Mouse (Mus musculus) intestine, embryonic 14.5 days (tissue): Measurements from ENCODE around the gene Ovca2. TPM values are rescaled to one million over a fixed set of nuclear protein-coding genes. Genes with fewer than 3 reads are reported as not detected.
A peak's percentile ranks its signal among the peaks of the same experiment; 100 is the strongest.

ENCODE experiments used
- ATAC-seq: fragments of 200-750 bp; cut with Nextera tagmentation; replicated peaks from 2 replicates; pipeline ENCODE4 v1.8.0; 2017; ENCODE audit warnings: low read depth, moderate number of reproducible peaks, moderate TSS enrichment, moderate library complexity; ENCODE audit not compliant: low FRiP score, low TSS enrichment
- DNase-seq: peaks from one replicate; pipeline ENCODE4 v3.0.0-alpha.2; 2018; ENCODE audit warnings: low spot score
- H3K27ac ChIP-seq: fragments of 300-500 bp; sonication (generic); 2 replicates; pipeline ENCODE4 v1.5.1; 2014; ENCODE audit warnings: low read depth, mild to moderate bottlenecking, control low read depth
- H3K27me3 ChIP-seq: fragments of 300-500 bp; sonication (generic); replicated peaks from 2 replicates; pipeline ENCODE4 v1.6.1; 2014; ENCODE audit warnings: low read length, control low read depth; ENCODE audit not compliant: control insufficient read depth, insufficient read depth
- H3K36me3 ChIP-seq: fragments of 300-500 bp; sonication (generic); 2 replicates; pipeline ENCODE4 v1.6.1; 2014; ENCODE audit warnings: low read length, control low read depth; ENCODE audit not compliant: control insufficient read depth, insufficient read depth
- H3K4me1 ChIP-seq: fragments of 300-500 bp; sonication (generic); replicated peaks from 2 replicates; pipeline ENCODE4 v1.6.1; 2014; ENCODE audit warnings: low read length, control low read depth, mixed read lengths; ENCODE audit not compliant: control insufficient read depth, insufficient read depth
- H3K4me2 ChIP-seq: fragments of 300-500 bp; sonication (generic); 2 replicates; pipeline ENCODE4 v1.6.1; 2014; ENCODE audit warnings: low read length
- H3K4me3 ChIP-seq: fragments of 300-500 bp; sonication (generic); 2 replicates; pipeline ENCODE4 v1.5.1; 2014; ENCODE audit warnings: low read depth, low read length, control low read depth, mixed read lengths
- H3K9ac ChIP-seq: fragments of 300-500 bp; sonication (generic); 2 replicates; pipeline ENCODE4 v1.6.1; 2014; ENCODE audit warnings: mild to moderate bottlenecking, low read length
- H3K9me3 ChIP-seq: fragments of 300-500 bp; sonication (generic); 2 replicates; pipeline ENCODE4 v1.6.1; 2016; ENCODE audit warnings: low read length, control low read depth; ENCODE audit not compliant: control insufficient read depth
- whole genome bisulfite sequencing: fragments of 180-500 bp; shearing (Covaris S2); extraction: QIAGEN DNeasy Blood & Tissue Kit; methylation state at CpG from one replicate; pipeline ENCODE4 v1.1.7; 2014; 5-methylcytosine and 5-hydroxymethylcytosine counted together
- polyA plus RNA-seq: library from polyadenylated mRNA; unstranded; fragments of >200 nt; fragmentation: Nextera tagmentation; extraction: Ambion mirVana; gene quantifications from 2 replicates; pipeline ENCODE4 v1.2.1, GENCODE M21; 2014

Gene Ovca2
- polyA plus RNA-seq, 1 experiment from 2014 or later: 29.9 TPM

- DNase-seq (no peak), ATAC-seq (no peak)
- no peaks in the 10 kb centered on the region for H3K27me3 ChIP-seq
- H3K4me3 ChIP-seq: no peak overlapping the region
- H3K9me3 ChIP-seq: no peaks in the 10 kb centered on the region
- peaks cover 29% of the 10 kb centered on the region for H3K36me3 ChIP-seq
- H3K4me1 ChIP-seq: peaks cover 52% of the 10 kb centered on the region
- no peak overlapping the region for H3K9ac ChIP-seq
- WGBS: 59% methylated on average over 2 of the region's 2 CpGs
- no peak overlapping the region for H3K4me2 ChIP-seq
- no peak overlapping the region for H3K27ac ChIP-seq
These were observed 32.8 kb downstream of the Ovca2 start for GRCm38 (mm10) chr11:75145841-75146240.

DNA sequence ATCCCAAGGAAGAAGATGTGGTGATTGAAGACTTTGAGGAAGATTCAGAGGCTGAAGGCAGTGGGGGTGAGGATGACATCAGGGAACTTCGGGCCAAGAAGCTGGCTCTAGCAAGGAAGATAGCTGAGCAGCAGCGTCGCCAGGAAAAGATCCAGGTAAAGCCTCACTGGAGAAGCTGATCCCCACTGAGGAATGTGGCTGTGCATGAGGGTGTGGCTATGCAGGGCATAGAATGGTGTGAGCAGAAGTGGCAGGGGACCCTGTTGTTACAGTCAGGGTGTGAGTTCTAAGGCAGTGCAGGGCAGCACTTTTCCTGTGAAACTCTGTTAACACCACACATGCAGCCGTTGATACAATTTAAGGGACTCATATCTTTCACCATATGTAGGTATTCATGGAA is 35.9 kb downstream of the Ovca2 start:
- Histone ChIP-seq H3K9me3 (no peaks in the 10 kb centered on the region), H3K36me3 (peaks cover 20% of the 10 kb centered on the region), H3K27ac (peak overlapping the region; percentile 90), H3K4me2 (no peak overlapping the region), H3K4me3 (no peak overlapping the region), H3K27me3 (no peaks in the 10 kb centered on the region), H3K9ac (no peak overlapping the region), H3K4me1 (peaks cover 66% of the 10 kb centered on the region)
- ATAC-seq (no peak), DNase-seq (no peak)
- 63% methylated on average over 4 of the region's 4 CpGs for WGBS

DNA sequence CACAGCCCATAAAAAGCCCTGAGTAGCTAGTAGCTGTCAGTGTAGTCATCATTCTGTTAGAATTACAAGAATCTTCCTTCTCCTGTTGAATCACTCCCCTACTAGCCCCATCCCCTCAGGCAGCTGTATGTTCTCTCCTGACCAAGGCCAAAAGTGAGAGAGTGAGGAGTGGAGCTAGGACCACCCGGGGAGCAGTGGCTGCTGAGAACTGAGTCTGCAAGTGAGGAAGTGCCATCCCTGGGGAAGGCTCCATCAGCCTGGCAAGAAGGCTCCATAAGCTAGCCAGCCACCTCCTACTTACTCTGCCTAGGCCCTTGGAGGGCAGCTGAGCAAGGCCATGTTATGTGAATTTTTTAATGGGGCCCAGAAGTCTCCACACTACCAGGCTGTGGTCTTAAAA is 36.7 kb downstream of the Ovca2 start:
- ATAC-seq: 0 out of 2 replicates have a peak, but pooled peaks have one; percentile 25
- H3K4me1 ChIP-seq: peaks cover 61% of the 10 kb centered on the region
- peak overlapping the region; percentile 90 for H3K27ac ChIP-seq
- H3K9me3 ChIP-seq: no peaks in the 10 kb centered on the region
- H3K9ac ChIP-seq: no peak overlapping the region
- peak; percentile 61 for DNase-seq
- WGBS: 23% methylated on average over 1 of the region's 1 CpGs
- H3K27me3 ChIP-seq: no peaks in the 10 kb centered on the region
- peaks cover 20% of the 10 kb centered on the region for H3K36me3 ChIP-seq
- H3K4me3 ChIP-seq: no peak overlapping the region
- H3K4me2 ChIP-seq: no peak overlapping the region

- H3K4me3 ChIP-seq: no peak overlapping the region
- H3K36me3 ChIP-seq: peaks cover 20% of the 10 kb centered on the region
- H3K27ac ChIP-seq: peak overlapping the region; percentile 90
- no peak overlapping the region for H3K4me2 ChIP-seq
- H3K4me1 ChIP-seq: peaks cover 61% of the 10 kb centered on the region
- ATAC-seq (no peak), DNase-seq (no peak)
- no peak overlapping the region for H3K9ac ChIP-seq
- H3K9me3 ChIP-seq: no peaks in the 10 kb centered on the region
- WGBS: 42% methylated on average over 3 of the region's 3 CpGs
- no peaks in the 10 kb centered on the region for H3K27me3 ChIP-seq
These were observed 37.6 kb downstream of the Ovca2 start for GRCm38 (mm10) chr11:75141038-75141437.

DNA sequence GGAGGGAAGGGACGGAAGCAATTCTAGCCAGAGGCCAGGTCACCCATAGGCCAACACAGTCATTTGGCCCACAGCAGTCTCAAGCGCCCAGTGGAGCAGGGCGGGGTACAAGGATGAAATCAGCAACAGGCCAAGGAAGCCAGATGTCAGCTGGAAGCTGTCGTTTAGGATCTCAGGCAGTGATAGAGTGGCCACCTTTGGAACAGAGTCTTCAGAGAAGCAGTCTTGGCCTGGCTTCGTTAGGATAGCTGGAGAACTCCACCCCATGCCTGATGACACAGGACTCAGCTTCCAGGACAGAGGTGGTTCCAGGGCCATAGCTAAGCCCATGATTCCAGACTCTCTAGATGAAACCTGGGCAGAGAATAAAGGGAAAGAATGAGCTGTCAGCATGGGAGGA is 38.2 kb downstream of the Ovca2 start:
- no peaks in the 10 kb centered on the region for H3K27me3 ChIP-seq
- H3K4me1 ChIP-seq: peaks cover 60% of the 10 kb centered on the region
- 48% methylated on average over 5 of the region's 5 CpGs for WGBS
- no peak overlapping the region for H3K9ac ChIP-seq
- H3K4me2 ChIP-seq: no peak overlapping the region
- H3K4me3 ChIP-seq: no peak overlapping the region
- no peak for DNase-seq
- ATAC-seq: no peak
- H3K27ac ChIP-seq: peak overlapping the region; percentile 90
- H3K9me3 ChIP-seq: no peaks in the 10 kb centered on the region
- peaks cover 20% of the 10 kb centered on the region for H3K36me3 ChIP-seq

- WGBS: 21% methylated on average over 11 of the region's 11 CpGs
- H3K9ac ChIP-seq: no peak overlapping the region
- peak overlapping the region; percentile 90 for H3K27ac ChIP-seq
- DNase-seq (no peak), ATAC-seq (peak; percentile 70)
- H3K4me1 ChIP-seq: peaks cover 69% of the 10 kb centered on the region
- H3K4me2 ChIP-seq: peak overlapping the region; percentile 0; the same call in 1 of the 2 replicates
- H3K9me3 ChIP-seq: no peaks in the 10 kb centered on the region
- no peaks in the 10 kb centered on the region for H3K27me3 ChIP-seq
- peaks cover 17% of the 10 kb centered on the region for H3K36me3 ChIP-seq
- no peak overlapping the region for H3K4me3 ChIP-seq
These were observed 39.3 kb downstream of the Ovca2 start for GRCm38 (mm10) chr11:75139122-75139963.

- no peaks in the 10 kb centered on the region for H3K9me3 ChIP-seq
- no peak overlapping the region for H3K4me2 ChIP-seq
- no peak overlapping the region for H3K4me3 ChIP-seq
- no peak for DNase-seq
- 43% methylated on average over 5 of the region's 5 CpGs for WGBS
- no peak overlapping the region for H3K9ac ChIP-seq
- H3K36me3 ChIP-seq: no peaks in the 10 kb centered on the region
- H3K4me1 ChIP-seq: peaks cover 68% of the 10 kb centered on the region
- ATAC-seq: no peak
- H3K27ac ChIP-seq: no peak overlapping the region
- H3K27me3 ChIP-seq: no peaks in the 10 kb centered on the region
These were observed 41.8 kb downstream of the Ovca2 start for GRCm38 (mm10) chr11:75136666-75137398.

DNA sequence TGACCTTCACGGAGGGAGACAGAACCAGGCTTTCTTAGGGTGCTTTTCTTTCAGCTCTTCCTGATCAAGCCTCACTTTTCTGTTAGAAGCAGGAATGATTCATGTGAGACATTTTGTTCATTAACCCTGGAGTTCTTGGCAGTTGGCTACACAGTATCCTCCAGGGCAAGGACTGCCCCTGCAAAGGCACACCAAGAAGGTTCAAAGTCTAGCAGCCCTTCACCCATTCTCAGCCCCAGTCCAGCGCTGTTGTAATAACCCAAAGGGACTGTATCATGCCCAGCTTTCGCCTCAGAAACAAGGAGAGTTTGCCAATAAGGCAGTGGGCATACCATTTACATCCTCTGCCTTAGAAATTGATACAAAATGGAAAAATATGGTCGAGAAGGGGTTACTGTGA is 43.3 kb downstream of the Ovca2 start:
- Histone ChIP-seq H3K27me3 (no peaks in the 10 kb centered on the region), H3K4me1 (peaks cover 54% of the 10 kb centered on the region), H3K9ac (no peak overlapping the region), H3K27ac (peak overlapping the region; percentile 79; the same call in 1 of the 2 replicates), H3K36me3 (no peaks in the 10 kb centered on the region), H3K9me3 (no peaks in the 10 kb centered on the region), H3K4me3 (no peak overlapping the region), H3K4me2 (no peak overlapping the region)
- ATAC-seq (no peak), DNase-seq (no peak)
- 92% methylated on average over 4 of the region's 4 CpGs for WGBS
